Mouse (Mus musculus) A20 (cell line): Measurements from ENCODE around the gene Msh4.
A peak's percentile ranks its signal among the peaks of the same experiment; 100 is the strongest.
"Not testable (repeated sequence)": the region's sequence is repeated elsewhere in the genome, so short reads cannot be mapped to it uniquely, and the experiment has no call there.

Source experiments
- DNase-seq: peaks from one replicate; pipeline ENCODE4 v3.0.0-alpha.2; 2011; ENCODE audit warnings: low read depth, low spot score

Msh4 gene

GRCm38 (mm10) chr3:153911197-153911881, 5.4 kb upstream of the Msh4 start:
- DNase-seq, result peak; percentile 27

GRCm38 (mm10) chr3:153910489-153910888, 4.6 kb upstream of the Msh4 start:
- DNase-seq, result no peak

- no peak for DNase-seq
Observed at GRCm38 (mm10) chr3:153908919-153909318, 3.0 kb upstream of the Msh4 start.

- DNase-seq, result peak; percentile 28
Observed at GRCm38 (mm10) chr3:153905251-153906135, 445 bp downstream of the Msh4 start.

- DNase-seq, result peak; percentile 61
Observed at GRCm38 (mm10) chr3:153904586-153904985, 1.4 kb downstream of the Msh4 start.

- no peak for DNase-seq
Observed at GRCm38 (mm10) chr3:153902595-153902994, 3.3 kb downstream of the Msh4 start.

GRCm38 (mm10) chr3:153901904-153902303, 4.0 kb downstream of the Msh4 start:
- DNase-seq, result no peak

GRCm38 (mm10) chr3:153897216-153897615, 8.7 kb downstream of the Msh4 start:
- DNase-seq, result no peak

- no peak for DNase-seq
Observed at GRCm38 (mm10) chr3:153895454-153895853, 10.5 kb downstream of the Msh4 start.

GRCm38 (mm10) chr3:153889188-153889781, 16.7 kb downstream of the Msh4 start:
- no peak for DNase-seq

GRCm38 (mm10) chr3:153888141-153888540, 17.8 kb downstream of the Msh4 start:
- DNase-seq, result no peak

- DNase-seq, result no peak
Observed at GRCm38 (mm10) chr3:153886296-153886695, 19.6 kb downstream of the Msh4 start.

GRCm38 (mm10) chr3:153871396-153871795, 34.5 kb downstream of the Msh4 start:
- DNase-seq, result no peak

GRCm38 (mm10) chr3:153867149-153868136, 38.5 kb downstream of the Msh4 start:
- DNase-seq, result peak; percentile 31

- DNase-seq, result no peak
Observed at GRCm38 (mm10) chr3:153864636-153865429, 41.1 kb downstream of the Msh4 start.

- no peak for DNase-seq
Observed at GRCm38 (mm10) chr3:153863816-153864215, 42.1 kb downstream of the Msh4 start.

- not testable (repeated sequence) for DNase-seq
Observed at GRCm38 (mm10) chr3:153860392-153860791, 45.5 kb downstream of the Msh4 start.

GRCm38 (mm10) chr3:153858350-153859001, 47.5 kb downstream of the Msh4 start:
- no peak for DNase-seq

GRCm38 (mm10) chr3:153852266-153852665, 53.7 kb downstream of the Msh4 start:
- DNase-seq, result no peak

GRCm38 (mm10) chr3:153850759-153851158, 55.2 kb downstream of the Msh4 start:
- DNase-seq, result no peak
